Mouse (Mus musculus) Patski (cell line): ENCODE results near the gene Cep170. TPM values are rescaled to one million over a fixed set of nuclear protein-coding genes. Genes with fewer than 3 reads are reported as not detected.

Source experiments
- ATAC-seq: fragments of 100-300 bp; one replicate; pipeline ENCODE4 v1.8.0; 2021
- CTCF ChIA-PET: fragments of 350-600 bp; sonication (Branson Sonifier 250); formaldehyde crosslinking; loops from one replicate; lab custom pipeline; 2022; ENCODE audit warnings: inconsistent platforms; lab: Charles Lee
- POLR2A ChIA-PET: fragments of 350-600 bp; sonication (Branson Sonifier 250); formaldehyde crosslinking; loops from one replicate; lab custom pipeline; 2022; ENCODE audit warnings: antibody characterized with exemption, inconsistent platforms; lab: Charles Lee
- DNase-seq: peaks from one replicate; pipeline ENCODE4 v3.0.0-alpha.2; 2011; ENCODE audit warnings: low read depth, low spot score
- H3K27me3 ChIP-seq: fragments of 371-371 bp; one replicate; pipeline ENCODE4 v1.5.1; 2021
- CTCF ChIP-seq: fragments of 100-300 bp; IDR thresholded peaks from one replicate; pipeline ENCODE4 v1.5.1; 2021
- in situ Hi-C: fragments of 300-500 bp; cut with MboI; formaldehyde crosslinking; loops from 3 replicates; pipeline ENCODE4 v1.11.1; 2018; ENCODE audit warnings: low pct_unique_long_range_greater_than_20kb, mixed read lengths
- polyA plus RNA-seq: library from polyadenylated mRNA; unstranded; gene quantifications from one replicate; pipeline ENCODE4 v1.2.3, GENCODE M21; 2021

The Cep170 gene
- polyA plus RNA-seq, 1 experiment from 2014 or later, result 37.4 TPM

DNA sequence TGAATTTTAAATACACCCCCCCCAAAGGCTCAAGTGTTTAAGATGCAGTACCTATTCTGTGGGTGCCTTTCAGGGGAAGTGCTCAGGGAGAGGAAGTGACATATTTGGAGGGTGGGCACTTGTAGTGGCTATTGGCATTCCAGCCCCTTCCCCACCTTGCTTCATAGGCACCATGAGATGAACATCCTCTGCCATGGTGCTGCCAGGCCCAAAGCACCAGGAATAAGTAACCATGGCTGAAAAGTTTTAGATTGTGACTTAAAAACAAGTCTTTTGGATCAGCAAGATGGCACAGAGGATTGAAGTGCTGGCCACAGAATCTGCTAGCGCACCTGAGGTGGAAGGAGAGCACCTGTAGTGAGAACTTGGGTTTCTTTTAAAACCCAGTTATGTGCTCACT, 113.6 kb downstream of the Cep170 start:
- in situ Hi-C loops, result loop anchor here (10.0 kb wide), 1 partner anchor 755 kb away; no protein-coding TSS in a partner anchor
- DNase-seq, result no peak
- ChIA-PET POLR2A (no interaction called here), CTCF (no interaction called here)
- peaks cover 21% of the 10 kb centered on the region for H3K27me3 ChIP-seq
- ATAC-seq, result no peak
- no peak for TF ChIP-seq CTCF

DNA sequence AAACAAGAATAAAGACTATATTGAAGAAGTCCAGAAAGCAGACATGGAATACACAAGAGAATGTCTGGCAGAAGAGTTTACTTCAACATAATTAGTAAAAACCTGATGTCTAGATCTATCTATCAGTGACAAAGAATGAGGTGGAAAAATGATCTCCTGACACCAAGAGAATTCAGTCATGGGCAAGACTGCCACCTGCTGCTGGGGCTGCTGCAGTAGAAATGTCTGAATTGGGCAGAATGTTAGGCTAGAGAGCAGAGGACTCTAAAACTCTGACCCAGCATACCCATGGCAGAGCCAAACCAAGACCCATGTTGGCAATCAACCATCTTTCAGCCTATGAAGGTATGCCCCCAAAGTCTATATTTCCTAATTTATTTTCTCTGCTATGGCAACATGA, 114.1 kb downstream of the Cep170 start:
- no peak for DNase-seq

DNA sequence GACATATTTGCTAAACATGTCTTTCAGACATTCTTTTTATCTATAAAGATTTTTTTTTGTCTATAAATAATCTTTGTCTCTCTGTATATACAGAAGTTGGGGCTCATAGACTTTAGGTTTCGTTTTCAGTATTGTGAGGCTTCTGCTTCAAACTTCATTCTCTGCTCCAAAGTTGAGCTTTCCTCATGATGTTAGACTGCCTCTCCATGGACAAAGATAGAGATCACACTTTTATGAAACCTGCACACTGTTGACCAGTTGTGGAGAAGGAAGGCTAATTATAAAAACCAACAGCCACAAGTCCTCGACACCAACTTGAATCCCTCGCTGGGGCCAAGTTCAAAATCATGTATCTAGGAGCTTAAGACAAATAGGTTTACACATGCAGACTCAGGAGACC, 115.2 kb downstream of the Cep170 start:
- ATAC-seq (no peak), DNase-seq (no peak)
- peak; percentile 6 for TF ChIP-seq CTCF
- CTCF ChIA-PET, result interaction anchor here (1.4 to 1.6 kb wide), 2 partner anchors 23 to 763 kb away, joined by 3 read pairs; no protein-coding TSS in a partner anchor
- in situ Hi-C loops, result no loop called here
- H3K27me3 ChIP-seq, result peaks cover 8% of the 10 kb centered on the region
- POLR2A ChIA-PET, result no interaction called here

More for the DNA sequence above, 114.1 kb downstream of the Cep170 start:
- in situ Hi-C loops, result loop anchor here (10.0 kb wide), 1 partner anchor 755 kb away; no protein-coding TSS in a partner anchor
- ChIA-PET POLR2A (no interaction called here), CTCF (interaction anchor here (1.4 to 1.6 kb wide), 2 partner anchors 24 to 764 kb away, joined by 3 read pairs; no protein-coding TSS in a partner anchor)
- TF ChIP-seq CTCF, result peak; percentile 48
- ATAC-seq, result no peak
- H3K27me3 ChIP-seq, result peaks cover 18% of the 10 kb centered on the region

DNA sequence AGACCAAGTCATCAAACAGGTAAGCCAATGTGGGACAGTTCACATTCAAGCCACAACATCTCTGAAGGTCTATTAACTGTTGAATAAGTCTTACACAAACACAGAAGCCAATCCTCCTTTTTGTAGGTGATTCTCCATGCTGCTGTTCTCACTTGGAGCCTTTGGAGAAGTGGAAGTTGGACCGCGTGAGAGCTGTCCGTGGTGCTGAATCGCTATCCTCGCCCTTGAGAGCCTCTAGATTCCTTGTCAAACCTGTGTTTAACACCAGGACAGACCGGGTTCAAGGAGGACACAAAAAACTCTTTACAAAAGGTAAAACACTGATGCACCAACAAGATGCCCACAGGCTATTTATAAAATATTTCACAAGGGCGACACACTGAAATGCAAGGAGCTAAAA, 116.8 kb downstream of the Cep170 start:
- CTCF ChIA-PET, result no interaction called here
- POLR2A ChIA-PET, result no interaction called here
- in situ Hi-C loops, result no loop called here
- DNase-seq (no peak), ATAC-seq (no peak)
- TF ChIP-seq CTCF, result no peak
- H3K27me3 ChIP-seq, result no peaks in the 10 kb centered on the region

DNA sequence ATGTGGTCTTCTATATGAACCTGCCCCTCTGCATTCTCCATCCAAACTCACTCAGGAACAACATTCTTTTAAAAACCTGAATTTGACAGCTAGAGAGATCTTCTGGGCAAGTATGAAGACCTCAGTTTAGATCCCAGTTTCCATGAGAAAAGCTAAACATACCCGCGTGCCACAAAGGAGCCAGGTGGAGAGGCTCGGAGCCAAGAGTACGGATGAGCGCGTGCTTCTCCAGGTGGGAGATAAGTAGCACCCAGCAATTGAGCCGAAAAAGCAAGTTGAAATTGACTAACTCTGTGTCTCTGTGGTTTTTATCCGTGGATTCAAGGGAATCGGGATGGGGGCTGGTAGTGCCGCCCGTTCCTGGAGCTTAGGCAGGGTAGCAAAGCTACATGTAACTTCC, 122.8 kb downstream of the Cep170 start:
- no peaks in the 10 kb centered on the region for H3K27me3 ChIP-seq
- CTCF ChIA-PET, result no interaction called here
- in situ Hi-C loops, result no loop called here
- DNase-seq (no peak), ATAC-seq (no peak)
- TF ChIP-seq CTCF, result no peak
- POLR2A ChIA-PET, result no interaction called here

DNA sequence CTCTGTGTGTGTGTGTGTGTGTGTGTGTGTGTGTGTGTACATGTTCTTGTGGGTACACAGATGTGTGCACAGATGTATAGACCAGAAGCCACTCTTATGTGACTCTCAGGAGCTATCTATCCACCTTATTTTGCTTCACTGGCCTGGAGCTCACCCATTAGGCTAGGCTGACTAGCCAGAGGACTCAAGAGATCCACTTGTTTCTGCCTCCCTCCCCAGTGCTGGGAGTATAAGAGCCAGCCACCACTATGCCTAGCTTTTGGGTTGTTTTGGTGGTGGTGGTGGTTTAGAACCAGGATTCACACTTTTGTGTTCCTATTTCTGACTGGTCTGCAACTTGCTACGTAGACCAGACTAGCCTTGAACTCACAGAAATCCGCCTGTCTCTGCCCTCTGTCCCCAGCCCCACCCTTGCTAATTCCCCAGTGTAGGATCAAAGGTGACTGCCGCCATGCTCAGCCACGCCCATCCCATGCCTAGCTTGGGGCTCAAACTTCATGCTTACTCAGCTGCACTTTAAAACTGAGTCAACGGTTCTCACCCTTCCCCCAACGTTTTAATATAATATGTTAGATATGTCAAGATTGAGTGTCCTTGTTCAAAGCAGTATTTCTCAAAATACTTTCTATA, 125.5 kb downstream of the Cep170 start:
- TF ChIP-seq CTCF, result no peak
- CTCF ChIA-PET, result no interaction called here

More for the DNA sequence above, 125.5 kb downstream of the Cep170 start:
- in situ Hi-C loops, result no loop called here
- POLR2A ChIA-PET, result no interaction called here
- DNase-seq (no peak), ATAC-seq (no peak)
- peaks cover 4% of the 10 kb centered on the region for H3K27me3 ChIP-seq

Other genes with a start within 250 kb of the Cep170 start
- 25.1 TPM for gene Sdccag8, start 593 bp upstream of the Cep170 start, polyA plus RNA-seq